18 mouse cellular contexts compared by ENCODE assay signal in genomic region chr1:39393217-39393867, GRCm38 (mm10). TPM values are rescaled to one million over a fixed set of nuclear protein-coding genes. Genes with fewer than 3 reads are reported as not detected.
A peak's percentile ranks its signal among the peaks of the same experiment; 100 is the strongest.
DNase-seq lines count a peak whose midpoint lies in the region; ATAC-seq and TF ChIP-seq lines count a peak whose summit lies in the region.
"Had no signal": no experiment of that assay in that cellular context is flagged by ENCODE, and none has a peak within 500 bp of the region (broad histone marks: within the 10 kb centered on the region; RNA-seq: fewer than 3 reads in every experiment).

No protein-coding gene starts in this region.

- WGBS in heart, embryonic 16.5 days = 65% methylated on average over 8 of the region's 8 CpGs
- WGBS in lung, adult 2 months = 62% methylated on average over 8 of the region's 8 CpGs

- TF ChIP-seq CTCF in lung, adult 2 months (IDR thresholded peaks at IDR 0.05; ENCODE audit: insufficient read depth, low read length) = no peak

- intact Hi-C loops in heart, postnatal 10 days (cut with DNase I) = loop anchor here (2.0 kb wide), 2 partner anchors 111 to 129 kb away; no protein-coding TSS in a partner anchor

- H3K4me2 ChIP-seq in heart, embryonic 16.5 days (ENCODE audit: low read depth, low read length) = no peak overlapping the region
- H3K4me2 ChIP-seq: kidney, embryonic 15.5 days; limb, embryonic 15.5 days; neural tube, embryonic 13.5 days; stomach, embryonic 15.5 days had no signal

- H3K9ac ChIP-seq in heart, embryonic 16.5 days (ENCODE audit: low read length) = no peak overlapping the region
- H3K9ac ChIP-seq: kidney, embryonic 15.5 days; limb, embryonic 15.5 days; neural tube, embryonic 13.5 days; stomach, embryonic 15.5 days had no signal

- H3K9me3 ChIP-seq in heart, embryonic 16.5 days (replicated peaks; ENCODE audit: control insufficient read depth, low read length) = peaks cover 5% of the 10 kb centered on the region
- H3K9me3 ChIP-seq: kidney, embryonic 15.5 days; limb, embryonic 15.5 days; stomach, embryonic 15.5 days had no signal

- no peak for ATAC-seq in heart, embryonic 16.5 days (replicated peaks; ENCODE audit: extremely low read depth, insufficient read depth, low FRiP score)
- ATAC-seq in common myeloid progenitor, adult 5-6 weeks (replicated peaks; ENCODE audit: low read depth, poor library complexity, severe bottlenecking) = peak; percentile 76
- ATAC-seq in megakaryocyte progenitor cell, adult 5-6 weeks (replicated peaks; ENCODE audit: poor library complexity) = peak; percentile 71
- ATAC-seq: activated CD4-positive, CD25-positive, alpha-beta regulatory T cell, adult 4 months; forebrain, embryonic 14.5 days; inflammation-experienced regulatory T-cells, adult 6 months had no signal

- no peak overlapping the region for H3K4me3 ChIP-seq in heart, embryonic 16.5 days (ENCODE audit: low read length)
- H3K4me3 ChIP-seq in lung, adult 2 months (replicated peaks; ENCODE audit: extremely low read depth, low read depth, low read length) = no peak overlapping the region
- H3K4me3 ChIP-seq: kidney, embryonic 15.5 days; layer of hippocampus, adult 2 months; limb, embryonic 15.5 days; neural tube, embryonic 13.5 days; stomach, embryonic 15.5 days had no signal

- DNase-seq in heart, postnatal 10 days = no peak
- peak; percentile 46 for DNase-seq in lung, adult 2 months
- no peak for DNase-seq in gastrocnemius, postnatal 4 days (ENCODE audit: low spot score in 2 of 2)
- no peak for DNase-seq in urinary bladder, postnatal 14 days (ENCODE audit: low spot score)
- DNase-seq: cerebellum, adult 11 months; retina, postnatal 1 day; thymus, postnatal 4 days had no signal

- no peak for TF ChIP-seq POLR2A in lung, adult 2 months (IDR thresholded peaks at IDR 0.05; ENCODE audit: borderline replicate concordance, extremely low read depth, low read depth, low read length)

- peaks cover 14% of the 10 kb centered on the region for H3K36me3 ChIP-seq in heart, embryonic 16.5 days (ENCODE audit: control insufficient read depth, insufficient read depth)
- H3K36me3 ChIP-seq: stomach, embryonic 15.5 days had no signal

- no peaks in the 10 kb centered on the region for H3K4me1 ChIP-seq in heart, embryonic 16.5 days (ENCODE audit: control insufficient read depth, insufficient read depth, low read length)
- H3K4me1 ChIP-seq in lung, adult 2 months (ENCODE audit: control insufficient read depth, insufficient read depth, low read length) = peaks cover 4% of the 10 kb centered on the region
- H3K4me1 ChIP-seq: kidney, embryonic 15.5 days; limb, embryonic 15.5 days; stomach, embryonic 15.5 days had no signal

- 0 out of 2 replicates have a peak overlapping the region, but pooled peaks have one; percentile 18 for H3K27ac ChIP-seq in heart, embryonic 16.5 days (ENCODE audit: low read length)
- H3K27ac ChIP-seq: kidney, embryonic 15.5 days; layer of hippocampus, adult 2 months; limb, embryonic 15.5 days; neural tube, embryonic 13.5 days; stomach, embryonic 15.5 days had no signal

- H3K27me3 ChIP-seq in heart, embryonic 16.5 days (ENCODE audit: control insufficient read depth, insufficient read depth, low read length) = no peaks in the 10 kb centered on the region
- H3K27me3 ChIP-seq: kidney, embryonic 15.5 days; limb, embryonic 15.5 days; neural tube, embryonic 13.5 days; stomach, embryonic 15.5 days had no signal

RNA-seq across cellular contexts. Expression of gene Rpl31, which starts 25.7 kb away (rescaled TPM):
- polyA plus RNA-seq in heart, embryonic 16.5 days (2015; fragmentation: Nextera tagmentation; extraction: Ambion mirVana) = 254 and 278 TPM in 2 replicates
- total RNA-seq in heart, postnatal 10 days (2021) = 100 to 1,000 TPM; 730 to 733 TPM
- 610 and 623 TPM in 2 replicates for total RNA-seq in common myeloid progenitor, adult 5-6 weeks (2017)
- polyA plus RNA-seq in lung, adult 2 months (2012; rRNA removed) = 157 and 201 TPM in 2 replicates
- 2,167 and 2,499 TPM in 2 replicates for total RNA-seq in megakaryocyte progenitor cell, adult 5-6 weeks (2015)
- 497 and 660 TPM in 2 replicates for total RNA-seq in megakaryocyte progenitor cell, adult 5-6 weeks (2017)
- 1,000 to 10,000 TPM; 1,069 to 1,134 TPM for total RNA-seq in gastrocnemius, postnatal 4 days (2021)
